Mouse (Mus musculus): ENCODE measurements around the gene Stac2. TPM values are rescaled to one million over a fixed set of nuclear protein-coding genes. Genes with fewer than 3 reads are reported as not detected.

Gene Stac2
- total and polyA plus RNA-seq, 3 experiments = 0.07 TPM; not detected in 2

- no peaks in the 10 kb centered on the region for H3K27me3 ChIP-seq (replicated peaks)
- in situ Hi-C loops (cut with MboI; ENCODE audit: low pct_ligation_motif_present, low pct_unique_long_range_greater_than_20kb, low sequenced_read_pairs) (loop anchor here (5.0 kb wide), 2 partner anchors 35 to 55 kb away; no protein-coding TSS in a partner anchor), dilution Hi-C loops (cut with MboI; ENCODE audit: extremely low pct_ligation_motif_present, extremely low pct_unique_long_range_greater_than_20kb, low sequenced_read_pairs) (no loop called here)
- H3K36me3 ChIP-seq (replicated peaks in 1 of 2; ENCODE audit: control insufficient read depth in 1 of 2, insufficient read depth in 1 of 2, low read length in 1 of 2) = peaks cover 33 to 39% of the 10 kb centered on the region in 2 experiments
- peaks cover 8 to 39% of the 10 kb centered on the region in 2 experiments for H3K4me1 ChIP-seq (ENCODE audit: control insufficient read depth in 1 of 2, insufficient read depth in 2 of 2)
- TF ChIP-seq UBTF (IDR thresholded peaks at IDR 0.05; ENCODE audit: low read depth, low read length) (0 out of 2 replicates have a peak, but pooled peaks have one; percentile 4), CTCF (conservative IDR thresholded peaks at IDR 0.05 in 1 of 2, IDR thresholded peaks at IDR 0.05 in 1 of 2; ENCODE audit: low read depth in 2 of 2, low read length in 2 of 2) (no peak), POLR2AphosphoS2 (IDR thresholded peaks at IDR 0.05; ENCODE audit: low read depth, low read length) (peak; percentile 52; the same call in 1 of the 2 replicates)
- peak overlapping the region; percentile 53 for H3K4me2 ChIP-seq (ENCODE audit: insufficient read depth, low read depth, poor library complexity, severe bottlenecking)
- no peak for DNase-seq (ENCODE audit: extremely low read depth)
- peak overlapping the region; percentile 92 to 99 (median 98) for H3K4me3 ChIP-seq (replicated peaks in 1 of 3; ENCODE audit: low read depth in 2 of 3, low read length in 2 of 3, poor library complexity in 1 of 3)
- peak overlapping the region; percentile 94 for H3K9ac ChIP-seq (ENCODE audit: insufficient read depth, low read depth)
- no peak overlapping the region for H3K27ac ChIP-seq (ENCODE audit: insufficient read depth, low read depth)
- peaks cover 23% of the 10 kb centered on the region for H3K79me2 ChIP-seq (replicated peaks; ENCODE audit: control insufficient read depth, extremely low read depth, insufficient read depth, poor library complexity, severe bottlenecking)
- H3K9me3 ChIP-seq (replicated peaks; ENCODE audit: low read length) = no peaks in the 10 kb centered on the region
Observed at GRCm38 (mm10) chr11:98027785-98028184, 25.5 kb downstream of the Stac2 start.

GRCm38 (mm10) chr11:98027297-98027688, 26.0 kb downstream of the Stac2 start:
- Histone ChIP-seq H3K27ac (ENCODE audit: insufficient read depth, low read depth) (peak overlapping the region; percentile 69), H3K4me3 (replicated peaks in 1 of 3; ENCODE audit: low read depth in 2 of 3, low read length in 2 of 3, poor library complexity in 1 of 3) (peak overlapping the region; percentile 92 to 99 (median 98)), H3K27me3 (replicated peaks) (peaks cover under 1% of the 10 kb centered on the region), H3K4me1 (ENCODE audit: control insufficient read depth in 1 of 2, insufficient read depth in 2 of 2) (peaks cover 8 to 40% of the 10 kb centered on the region in 2 experiments), H3K79me2 (replicated peaks; ENCODE audit: control insufficient read depth, extremely low read depth, insufficient read depth, poor library complexity, severe bottlenecking) (peaks cover 23% of the 10 kb centered on the region), H3K9ac (ENCODE audit: insufficient read depth, low read depth) (peak overlapping the region; percentile 94), H3K9me3 (replicated peaks; ENCODE audit: low read length) (no peaks in the 10 kb centered on the region), H3K4me2 (ENCODE audit: insufficient read depth, low read depth, poor library complexity, severe bottlenecking) (peak overlapping the region; percentile 40), H3K36me3 (replicated peaks in 1 of 2; ENCODE audit: control insufficient read depth in 1 of 2, insufficient read depth in 1 of 2, low read length in 1 of 2) (peaks cover 33 to 37% of the 10 kb centered on the region in 2 experiments)
- in situ Hi-C loops (cut with MboI; ENCODE audit: low pct_ligation_motif_present, low pct_unique_long_range_greater_than_20kb, low sequenced_read_pairs) = loop anchor here (5.0 kb wide), 2 partner anchors 35 to 55 kb away; no protein-coding TSS in a partner anchor
- dilution Hi-C loops (cut with MboI; ENCODE audit: extremely low pct_ligation_motif_present, extremely low pct_unique_long_range_greater_than_20kb, low sequenced_read_pairs) = no loop called here
- TF ChIP-seq ZMIZ1 (IDR thresholded peaks at IDR 0.05; ENCODE audit: low read depth, low read length) = no peak
- TF ChIP-seq SMC3 (IDR thresholded peaks at IDR 0.05; ENCODE audit: low read depth, low read length) = no peak
- TF ChIP-seq RAD21 (IDR thresholded peaks at IDR 0.05; ENCODE audit: low read depth, low read length) = no peak
- no peak for TF ChIP-seq JUND (conservative IDR thresholded peaks at IDR 0.05; ENCODE audit: low read depth, low read length)
- TF ChIP-seq ZKSCAN1 (IDR thresholded peaks at IDR 0.05; ENCODE audit: borderline replicate concordance, low read depth, low read length) = no peak
- no peak for TF ChIP-seq BHLHE40 (IDR thresholded peaks at IDR 0.05; ENCODE audit: low read depth, low read length)
- TF ChIP-seq E2F4 (IDR thresholded peaks at IDR 0.05; ENCODE audit: insufficient replicate concordance, low read depth, low read length) = no peak
- no peak for TF ChIP-seq GABPA (IDR thresholded peaks at IDR 0.05; ENCODE audit: insufficient replicate concordance, low read depth, low read length)
- no peak; the same call in 1 of the 2 replicates for TF ChIP-seq POLR2AphosphoS2 (IDR thresholded peaks at IDR 0.05; ENCODE audit: low read depth, low read length)
- TF ChIP-seq ELF1 (IDR thresholded peaks at IDR 0.05; ENCODE audit: low read depth, low read length) = peak; percentile 76
- no peak for TF ChIP-seq ZC3H11A (IDR thresholded peaks at IDR 0.05; ENCODE audit: low read depth, low read length)
- TF ChIP-seq MAX (IDR thresholded peaks at IDR 0.05; ENCODE audit: low read length) = no peak; the same call in 1 of the 2 replicates
- TF ChIP-seq KAT2A (IDR thresholded peaks at IDR 0.05; ENCODE audit: insufficient replicate concordance, low read length) = no peak
- peak; percentile 71 for TF ChIP-seq CHD2 (IDR thresholded peaks at IDR 0.05; ENCODE audit: low read length)
- TF ChIP-seq MAZ (IDR thresholded peaks at IDR 0.05; ENCODE audit: low read depth, low read length) = peak; percentile 19; the same call in 1 of the 2 replicates
- peak; percentile 18 for TF ChIP-seq MXI1 (IDR thresholded peaks at IDR 0.05; ENCODE audit: low read depth, low read length)
- TF ChIP-seq TBP (conservative IDR thresholded peaks at IDR 0.05; ENCODE audit: low read depth, low read length) = no peak
- peak; percentile 49 for DNase-seq (ENCODE audit: extremely low read depth)
